Mouse (Mus musculus) CH12.LX (cell line): ENCODE results near the gene Cmya5. TPM values are rescaled to one million over a fixed set of nuclear protein-coding genes. Genes with fewer than 3 reads are reported as not detected.

Experiments
- DNase-seq: peaks from one replicate; pipeline ENCODE4 v3.0.0-alpha.2; 2013; ENCODE audit errors: extremely low read depth
- H3K27ac ChIP-seq: 2 replicates; pipeline ENCODE4 v1.5.1; 2012; ENCODE audit warnings: low read depth, mild to moderate bottlenecking, control low read depth, moderate library complexity; ENCODE audit not compliant: insufficient read depth
- H3K27me3 ChIP-seq: replicated peaks from 2 replicates; pipeline ENCODE3; 2012; ENCODE audit warnings: inconsistent platforms
- H3K36me3 ChIP-seq, 2 experiments: replicated peaks in 1 of 2; 2 replicates each; pipeline versions ENCODE3 to v1.6.1; 2012; ENCODE audit warnings: inconsistent platforms in 1 of 2, low read length in 1 of 2, mild to moderate bottlenecking in 1 of 2, mixed read lengths in 1 of 2, moderate library complexity in 1 of 2; ENCODE audit not compliant: control insufficient read depth in 1 of 2, insufficient read depth in 1 of 2
- H3K4me1 ChIP-seq, 2 experiments: 2 replicates each; pipeline ENCODE4 v1.6.1; 2012; ENCODE audit warnings: inconsistent platforms in 1 of 2, moderate library complexity in 1 of 2; ENCODE audit not compliant: insufficient read depth in 2 of 2, control insufficient read depth in 1 of 2
- H3K4me2 ChIP-seq: 2 replicates; pipeline ENCODE4 v1.6.1; 2012; ENCODE audit warnings: low read depth, mild to moderate bottlenecking, control low read depth; ENCODE audit not compliant: poor library complexity, insufficient read depth, severe bottlenecking
- H3K4me3 ChIP-seq, 3 experiments: fragments of 150-350 bp in 1 of 3; sonication (generic) in 1 of 3; replicated peaks in 1 of 3; 2 replicates each; pipeline versions ENCODE3 to v1.5.1; 2011 to 2012; ENCODE audit warnings: low read depth in 2 of 3, low read length in 2 of 3, mild to moderate bottlenecking in 2 of 3, moderate library complexity in 2 of 3, control low read depth in 1 of 3, improper control_type of control experiment in 1 of 3, inconsistent platforms in 1 of 3, mixed read lengths in 1 of 3; ENCODE audit not compliant: poor library complexity in 1 of 3
- H3K79me2 ChIP-seq: replicated peaks from 2 replicates; pipeline ENCODE4 v1.6.1; 2012; ENCODE audit warnings: mild to moderate bottlenecking, moderate library complexity; ENCODE audit not compliant: control insufficient read depth, poor library complexity, insufficient read depth, severe bottlenecking; ENCODE audit errors: extremely low read depth
- H3K9ac ChIP-seq: 2 replicates; pipeline ENCODE4 v1.6.1; 2012; ENCODE audit warnings: low read depth, mild to moderate bottlenecking, control low read depth, moderate library complexity; ENCODE audit not compliant: insufficient read depth
- H3K9me3 ChIP-seq: replicated peaks from 2 replicates; pipeline ENCODE3; 2012; ENCODE audit warnings: low read length, inconsistent platforms, mixed read lengths
- CHD2 ChIP-seq: IDR thresholded peaks from 2 replicates; pipeline ENCODE4 v1.6.1; 2011; ENCODE audit warnings: low read length, improper control_type of control experiment
- CTCF ChIP-seq, 2 experiments: IDR thresholded peaks in 1 of 2; conservative IDR thresholded peaks in 1 of 2; 2 replicates each; pipeline ENCODE4 v1.5.1; 2011 to 2012; ENCODE audit warnings: low read depth in 2 of 2, low read length in 2 of 2, improper control_type of control experiment in 1 of 2, inconsistent platforms in 1 of 2, mild to moderate bottlenecking in 1 of 2, moderate library complexity in 1 of 2
- IRF4 ChIP-seq: IDR thresholded peaks from 2 replicates; pipeline ENCODE4 v1.6.1; 2014; ENCODE audit warnings: low read depth, mild to moderate bottlenecking, inconsistent platforms, low read length, improper control_type of control experiment
- JUN ChIP-seq: IDR thresholded peaks from 2 replicates; pipeline ENCODE4 v1.6.1; 2011; ENCODE audit warnings: low read depth, mild to moderate bottlenecking, low read length, improper control_type of control experiment, moderate library complexity; ENCODE audit not compliant: insufficient read depth
- JUND ChIP-seq: conservative IDR thresholded peaks from 2 replicates; pipeline ENCODE4 v1.6.1; 2011; ENCODE audit warnings: low read depth, low read length, improper control_type of control experiment
- MAFK ChIP-seq: IDR thresholded peaks from 2 replicates; pipeline ENCODE4 v1.6.1; 2011; ENCODE audit warnings: low read length, improper control_type of control experiment; ENCODE audit not compliant: insufficient replicate concordance
- MAZ ChIP-seq: IDR thresholded peaks from 2 replicates; pipeline ENCODE4 v1.6.1; 2012; ENCODE audit warnings: low read depth, mild to moderate bottlenecking, inconsistent platforms, low read length, improper control_type of control experiment, moderate library complexity
- MXI1 ChIP-seq: IDR thresholded peaks from 2 replicates; pipeline ENCODE4 v1.6.1; 2011; ENCODE audit warnings: mild to moderate bottlenecking, low read depth, low read length, improper control_type of control experiment
- NRF1 ChIP-seq: IDR thresholded peaks from 2 replicates; pipeline ENCODE4 v1.6.1; 2014; ENCODE audit warnings: low read depth, mild to moderate bottlenecking, inconsistent platforms, low read length, improper control_type of control experiment, moderate library complexity
- POLR2A ChIP-seq: IDR thresholded peaks from 2 replicates; pipeline ENCODE4 v1.6.1; 2011; ENCODE audit warnings: low read depth, mild to moderate bottlenecking, improper control_type of control experiment, low read length
- POLR2AphosphoS2 ChIP-seq: IDR thresholded peaks from 2 replicates; pipeline ENCODE4 v1.6.1; 2011; ENCODE audit warnings: low read depth, low read length, improper control_type of control experiment
- RAD21 ChIP-seq: IDR thresholded peaks from 2 replicates; pipeline ENCODE4 v1.6.1; 2011; ENCODE audit warnings: low read depth, mild to moderate bottlenecking, low read length, improper control_type of control experiment, moderate library complexity
- SIN3A ChIP-seq: IDR thresholded peaks from 2 replicates; pipeline ENCODE4 v1.6.1; 2012; ENCODE audit warnings: low read length, improper control_type of control experiment, inconsistent platforms
- SMC3 ChIP-seq: IDR thresholded peaks from 2 replicates; pipeline ENCODE4 v1.6.1; 2011; ENCODE audit warnings: low read depth, low read length, improper control_type of control experiment
- TCF12 ChIP-seq: IDR thresholded peaks from 2 replicates; pipeline ENCODE4 v1.6.1; 2014; ENCODE audit warnings: low read depth, mild to moderate bottlenecking, inconsistent platforms, low read length, improper control_type of control experiment
- UBTF ChIP-seq: IDR thresholded peaks from 2 replicates; pipeline ENCODE4 v1.6.1; 2012; ENCODE audit warnings: low read depth, mild to moderate bottlenecking, inconsistent platforms, low read length, improper control_type of control experiment, moderate library complexity
- USF1 ChIP-seq: IDR thresholded peaks from 2 replicates; pipeline ENCODE4 v1.6.1; 2014; ENCODE audit warnings: low read depth, mild to moderate bottlenecking, inconsistent platforms, low read length, improper control_type of control experiment
- USF2 ChIP-seq: conservative IDR thresholded peaks from 2 replicates; pipeline ENCODE4 v1.6.1; 2011; ENCODE audit warnings: low read depth, low read length, improper control_type of control experiment
- ZC3H11A ChIP-seq: IDR thresholded peaks from 2 replicates; pipeline ENCODE4 v1.6.1; 2012; ENCODE audit warnings: low read depth, mild to moderate bottlenecking, inconsistent platforms, low read length, improper control_type of control experiment
- ZMIZ1 ChIP-seq: IDR thresholded peaks from 2 replicates; pipeline ENCODE4 v1.6.1; 2012; ENCODE audit warnings: low read depth, mild to moderate bottlenecking, inconsistent platforms, low read length, improper control_type of control experiment
- ZNF384 ChIP-seq: IDR thresholded peaks from 2 replicates; pipeline ENCODE4 v1.6.1; 2012; ENCODE audit warnings: low read depth, low read length, improper control_type of control experiment, inconsistent platforms
- dilution Hi-C: fragments of 300-500 bp; cut with MboI; formaldehyde crosslinking; loops from 2 replicates; pipeline ENCODE4 v1.14.3; 2020; ENCODE audit warnings: low sequenced_read_pairs; ENCODE audit not compliant: extremely low pct_unique_long_range_greater_than_20kb, extremely low pct_ligation_motif_present
- in situ Hi-C: fragments of 300-500 bp; cut with MboI; formaldehyde crosslinking; loops from 3 replicates; pipeline ENCODE4 v1.14.3; 2019; ENCODE audit warnings: low sequenced_read_pairs, low pct_ligation_motif_present, low pct_unique_long_range_greater_than_20kb, mixed read lengths
- polyA plus RNA-seq: library from polyadenylated mRNA; unstranded; fragments of >175 nt; gene quantifications from 2 replicates; pipeline ENCODE4 v1.2.1, GENCODE M21; 2012; ENCODE audit warnings: low read depth; ENCODE audit not compliant: insufficient read length
- total RNA-seq, 2 experiments: library from RNA; depleted of rRNA; stranded (reverse); fragments of 300-350 nt in 1 of 2; fragments of >200 nt in 1 of 2; gene quantifications; 2 replicates each; pipeline ENCODE4 v1.2.3; 2012 to 2014

The Cmya5 gene
- total and polyA plus RNA-seq, 3 experiments = 0.19 to 0.59 (median 0.34) TPM

GRCm38 (mm10) chr13:93002456-93002855, 142.1 kb downstream of the Cmya5 start:
- in situ Hi-C loops (loop anchor here (25.0 kb wide), 2 partner anchors 235 to 710 kb away; no protein-coding TSS in a partner anchor), dilution Hi-C loops (no loop called here)
- TF ChIP-seq SMC3 (no peak), JUN (no peak)
- TF ChIP-seq, all 38 proteins: peak for 0
- Histone ChIP-seq H3K79me2 (no peaks in the 10 kb centered on the region), H3K4me1 (peaks cover 2 to 4% of the 10 kb centered on the region in 2 experiments; a peak in 2 of 4 replicates), H3K9ac (no peak overlapping the region), H3K4me2 (no peak overlapping the region), H3K27me3 (no peaks in the 10 kb centered on the region), H3K9me3 (no peaks in the 10 kb centered on the region), H3K36me3 (no peaks in the 10 kb centered on the region), H3K27ac (no peak overlapping the region), H3K4me3 (no peak overlapping the region)
- no peak for DNase-seq

- Histone ChIP-seq H3K27me3 (no peaks in the 10 kb centered on the region), H3K4me3 (no peak overlapping the region), H3K9ac (no peak overlapping the region), H3K36me3 (no peaks in the 10 kb centered on the region)
- no peak for TF ChIP-seq JUND
- TF ChIP-seq, all 38 proteins: peak for 0
- Histone ChIP-seq H3K27ac (no peak overlapping the region), H3K9me3 (no peaks in the 10 kb centered on the region), H3K4me1 (no peaks in the 10 kb centered on the region), H3K79me2 (no peaks in the 10 kb centered on the region), H3K4me2 (no peak overlapping the region)
- dilution Hi-C loops (no loop called here), in situ Hi-C loops (loop anchor here (25.0 kb wide), 2 partner anchors 237 to 712 kb away; no protein-coding TSS in a partner anchor)
- DNase-seq = no peak
Observed at GRCm38 (mm10) chr13:93000640-93001351, 143.7 kb downstream of the Cmya5 start.

GRCm38 (mm10) chr13:92999860-93000259, 144.7 kb downstream of the Cmya5 start:
- no peaks in the 10 kb centered on the region for H3K79me2 ChIP-seq

More at GRCm38 (mm10) chr13:92999860-93000259, 144.7 kb downstream of the Cmya5 start:
- H3K9me3 ChIP-seq = no peaks in the 10 kb centered on the region
- no peak overlapping the region for H3K9ac ChIP-seq
- no peak for DNase-seq
- no peak overlapping the region for H3K4me3 ChIP-seq
- H3K27ac ChIP-seq = no peak overlapping the region
- no peaks in the 10 kb centered on the region for H3K4me1 ChIP-seq
- no peak overlapping the region for H3K4me2 ChIP-seq
- TF ChIP-seq USF2 (no peak), RAD21 (no peak), SIN3A (no peak), MAFK (no peak), ZNF384 (no peak), USF1 (no peak), NRF1 (no peak), MXI1 (no peak), CTCF (conservative IDR thresholded peaks at IDR 0.05 in 1 of 2, IDR thresholded peaks at IDR 0.05 in 1 of 2; ENCODE audit: low read depth in 2 of 2, low read length in 2 of 2) (no peak), SMC3 (no peak), POLR2A (no peak), POLR2AphosphoS2 (no peak), UBTF (no peak), MAZ (no peak), ZMIZ1 (no peak), ZC3H11A (no peak), IRF4 (no peak), CHD2 (no peak), TCF12 (no peak), JUN (no peak)
- dilution Hi-C loops = no loop called here
- in situ Hi-C loops = loop anchor here (10.0 to 25.0 kb wide), 3 partner anchors 135 to 712 kb away; no protein-coding TSS in a partner anchor
- no peaks in the 10 kb centered on the region for H3K27me3 ChIP-seq
- H3K36me3 ChIP-seq = no peaks in the 10 kb centered on the region
